Mouse (Mus musculus) lung, postnatal 0 days (tissue): ENCODE results near the gene Lrrc15. TPM values are rescaled to one million over a fixed set of nuclear protein-coding genes. Genes with fewer than 3 reads are reported as not detected.

Experiments
- ATAC-seq: fragments of 200-750 bp; cut with Nextera tagmentation; 2 replicates; pipeline ENCODE4 v1.8.0; 2017; ENCODE audit warnings: moderate library complexity
- DNase-seq: peaks from one replicate; pipeline ENCODE4 v3.0.0-alpha.2; 2016; ENCODE audit warnings: low spot score
- H3K27ac ChIP-seq: fragments of 300-500 bp; sonication (generic); 2 replicates; pipeline ENCODE4 v1.5.1; 2014; ENCODE audit warnings: antibody characterized with exemption, mild to moderate bottlenecking, low read length, mixed read lengths
- H3K27me3 ChIP-seq: fragments of 300-500 bp; sonication (generic); replicated peaks from 2 replicates; pipeline ENCODE4 v1.6.1; 2014; ENCODE audit warnings: low read length, mixed read lengths; ENCODE audit not compliant: insufficient read depth
- H3K36me3 ChIP-seq: fragments of 300-500 bp; sonication (generic); 2 replicates; pipeline ENCODE4 v1.6.1; 2014; ENCODE audit warnings: low read length, mixed read lengths; ENCODE audit not compliant: insufficient read depth
- H3K4me1 ChIP-seq: fragments of 300-500 bp; sonication (generic); 2 replicates; pipeline ENCODE4 v1.6.1; 2014; ENCODE audit warnings: antibody characterized with exemption, low read depth, low read length, mixed read lengths; ENCODE audit not compliant: insufficient read depth
- H3K4me2 ChIP-seq: fragments of 300-500 bp; sonication (generic); replicated peaks from 2 replicates; pipeline ENCODE4 v1.6.1; 2014; ENCODE audit warnings: low read depth, mild to moderate bottlenecking, low read length, moderate library complexity, mixed read lengths
- H3K4me3 ChIP-seq: fragments of 300-500 bp; sonication (generic); 2 replicates; pipeline ENCODE4 v1.5.1; 2014; ENCODE audit warnings: low read depth, low read length
- H3K9ac ChIP-seq: fragments of 300-500 bp; sonication (generic); replicated peaks from 2 replicates; pipeline ENCODE4 v1.6.1; 2014; ENCODE audit warnings: low read depth, mild to moderate bottlenecking
- H3K9me3 ChIP-seq: fragments of 300-500 bp; sonication (generic); 2 replicates; pipeline ENCODE4 v1.6.1; 2016; ENCODE audit warnings: low read length, mixed read lengths
- CTCF ChIP-seq: IDR thresholded peaks from 2 replicates; pipeline ENCODE4 v1.5.1; 2016; ENCODE audit warnings: antibody characterized with exemption, mild to moderate bottlenecking
- EP300 ChIP-seq: IDR thresholded peaks from 2 replicates; pipeline ENCODE4 v1.6.1; 2016; ENCODE audit warnings: antibody characterized with exemption, mild to moderate bottlenecking, control low read depth
- WGBS: fragments of 180-500 bp; shearing (Covaris S2); extraction: QIAGEN DNeasy Blood & Tissue Kit; methylation state at CpG from one replicate; pipeline ENCODE4 v1.1.7; 2014; 5-methylcytosine and 5-hydroxymethylcytosine counted together
- polyA plus RNA-seq: library from polyadenylated mRNA; unstranded; fragments of >200 nt; fragmentation: Nextera tagmentation; extraction: Ambion mirVana; gene quantifications from 2 replicates; pipeline ENCODE4 v1.2.1, GENCODE M21; 2015

The Lrrc15 gene
- polyA plus RNA-seq, 1 experiment from 2014 or later, result 1.4 TPM

- H3K4me2 ChIP-seq, result no peak overlapping the region; the same call in 1 of the 2 replicates
- H3K36me3 ChIP-seq, result no peaks in the 10 kb centered on the region
- TF ChIP-seq EP300, result no peak
- no peak for TF ChIP-seq CTCF
- H3K9me3 ChIP-seq, result no peaks in the 10 kb centered on the region
- no peaks in the 10 kb centered on the region for H3K27me3 ChIP-seq
- H3K27ac ChIP-seq, result no peak overlapping the region
- DNase-seq (peak; percentile 13), ATAC-seq (peak; percentile 19; the same call in 1 of the 2 replicates)
- H3K4me1 ChIP-seq, result peaks cover 3% of the 10 kb centered on the region; the same call in 1 of the 2 replicates
- no peak overlapping the region for H3K4me3 ChIP-seq
- WGBS, result 50% methylated on average over 2 of the region's 2 CpGs
- H3K9ac ChIP-seq, result peak overlapping the region; percentile 24; the same call in 1 of the 2 replicates
These were observed 47.5 kb downstream of the Lrrc15 start for GRCm38 (mm10) chr16:30235577-30235976.

- H3K4me3 ChIP-seq, result no peak overlapping the region
- H3K9ac ChIP-seq, result no peak overlapping the region
- H3K36me3 ChIP-seq, result no peaks in the 10 kb centered on the region
- no peak overlapping the region for H3K4me2 ChIP-seq
- WGBS, result 63% methylated on average over 12 of the region's 12 CpGs
- H3K9me3 ChIP-seq, result no peaks in the 10 kb centered on the region
- no peak overlapping the region for H3K27ac ChIP-seq
- ATAC-seq (no peak), DNase-seq (no peak)
- H3K27me3 ChIP-seq, result no peaks in the 10 kb centered on the region
- H3K4me1 ChIP-seq, result peaks cover 3% of the 10 kb centered on the region; the same call in 1 of the 2 replicates
- TF ChIP-seq EP300, result no peak
- TF ChIP-seq CTCF, result no peak
These were observed 48.2 kb downstream of the Lrrc15 start for GRCm38 (mm10) chr16:30234636-30235546.

GRCm38 (mm10) chr16:30234077-30234476, 49.0 kb downstream of the Lrrc15 start:
- H3K9me3 ChIP-seq, result no peaks in the 10 kb centered on the region
- H3K27me3 ChIP-seq, result no peaks in the 10 kb centered on the region

GRCm38 (mm10) chr16:30231882-30232604, 51.0 kb downstream of the Lrrc15 start:
- TF ChIP-seq CTCF, result no peak
- TF ChIP-seq EP300, result no peak
- Histone ChIP-seq H3K27me3 (no peaks in the 10 kb centered on the region), H3K9me3 (no peaks in the 10 kb centered on the region), H3K4me2 (no peak overlapping the region), H3K36me3 (no peaks in the 10 kb centered on the region), H3K9ac (no peak overlapping the region), H3K4me1 (peaks cover 3% of the 10 kb centered on the region; the same call in 1 of the 2 replicates), H3K4me3 (no peak overlapping the region), H3K27ac (no peak overlapping the region)
- ATAC-seq, result no peak
- 30% methylated on average over 13 of the region's 13 CpGs for WGBS
- DNase-seq, result no peak

More at GRCm38 (mm10) chr16:30234077-30234476, 49.0 kb downstream of the Lrrc15 start:
- no peak for ATAC-seq
- TF ChIP-seq EP300 (no peak), CTCF (no peak)
- DNase-seq, result no peak
- Histone ChIP-seq H3K4me1 (peaks cover 3% of the 10 kb centered on the region; the same call in 1 of the 2 replicates), H3K4me3 (no peak overlapping the region), H3K9ac (no peak overlapping the region), H3K4me2 (no peak overlapping the region), H3K27ac (no peak overlapping the region), H3K36me3 (no peaks in the 10 kb centered on the region)
- 54% methylated on average over 8 of the region's 8 CpGs for WGBS

GRCm38 (mm10) chr16:30227352-30227751, 55.7 kb downstream of the Lrrc15 start:
- no peak for DNase-seq
- 23% methylated on average over 7 of the region's 7 CpGs for WGBS
- Histone ChIP-seq H3K36me3 (no peaks in the 10 kb centered on the region), H3K27ac (no peak overlapping the region), H3K4me2 (no peak overlapping the region), H3K9ac (no peak overlapping the region), H3K4me3 (no peak overlapping the region), H3K9me3 (no peaks in the 10 kb centered on the region), H3K27me3 (no peaks in the 10 kb centered on the region), H3K4me1 (no peaks in the 10 kb centered on the region)
- peak; percentile 37; the same call in 1 of the 2 replicates for ATAC-seq
- TF ChIP-seq CTCF (no peak), EP300 (no peak)

- no peak overlapping the region for H3K4me3 ChIP-seq
- TF ChIP-seq EP300, result no peak
- no peaks in the 10 kb centered on the region for H3K4me1 ChIP-seq
- H3K36me3 ChIP-seq, result no peaks in the 10 kb centered on the region
- WGBS, result 59% methylated on average over 13 of the region's 13 CpGs
- ATAC-seq (no peak), DNase-seq (no peak)
- H3K4me2 ChIP-seq, result no peak overlapping the region
- no peaks in the 10 kb centered on the region for H3K27me3 ChIP-seq
- no peak overlapping the region for H3K27ac ChIP-seq
- H3K9me3 ChIP-seq, result no peaks in the 10 kb centered on the region
- no peak overlapping the region for H3K9ac ChIP-seq
These were observed 61.8 kb downstream of the Lrrc15 start for GRCm38 (mm10) chr16:30221161-30221782.

Other genes starting within 250 kb of the Lrrc15 start
- gene Hes1, start 218.9 kb downstream of the Lrrc15 start, polyA plus RNA-seq, result 89.1 and 93.9 TPM in 2 replicates
- gene Cpn2, start 15.8 kb downstream of the Lrrc15 start, polyA plus RNA-seq, result 0.06 and 0.10 TPM in 2 replicates
- 3.5 and 4.4 TPM in 2 replicates for gene Gp5, start 27.5 kb upstream of the Lrrc15 start, polyA plus RNA-seq
- 18.9 and 19.3 TPM in 2 replicates for gene Atp13a3, start 122.7 kb upstream of the Lrrc15 start, polyA plus RNA-seq